Mouse (Mus musculus): ENCODE measurements around the gene Zfyve16. TPM values are rescaled to one million over a fixed set of nuclear protein-coding genes. Genes with fewer than 3 reads are reported as not detected.

Zfyve16 gene
- 9.8 and 12.5 TPM in 2 replicates for polyA plus RNA-seq (2016; fragmentation: Nextera tagmentation; extraction: Ambion mirVana)

DNA sequence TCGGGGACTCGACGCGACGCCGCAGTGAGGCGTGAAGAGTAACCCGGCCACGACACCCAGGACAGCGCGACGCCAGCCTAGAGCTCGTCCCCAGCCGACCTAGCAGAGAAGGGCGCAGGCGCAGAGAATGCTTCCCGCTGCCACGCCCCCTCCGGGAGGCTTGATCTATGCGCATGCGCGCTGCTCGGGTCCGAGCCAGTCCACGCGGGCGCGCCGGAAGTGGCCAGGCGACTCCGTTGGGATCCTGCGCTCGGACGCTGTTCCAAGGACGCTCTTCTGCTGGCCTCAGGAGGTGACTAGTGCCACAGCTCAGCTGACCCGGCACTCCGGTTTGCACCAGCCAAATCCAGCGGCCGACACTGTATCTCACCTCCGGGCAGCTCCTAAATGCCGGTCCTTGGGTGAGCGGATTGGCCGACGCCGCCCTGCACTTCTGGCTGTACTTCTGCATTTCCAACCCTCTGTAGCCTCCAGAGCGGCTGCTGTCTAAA, at the start of gene Zfyve16:
Zfyve16 (minus strand) TSS at position 148 of the 491 bp plus-strand sequence.
- peak; percentile 99 for DNase-seq (ENCODE audit: low spot score)
- WGBS: under 1% methylated on average over 46 of the region's 46 CpGs
- H3K36me3 ChIP-seq: no peaks in the 10 kb centered on the region
- H3K4me1 ChIP-seq: peaks cover 7% of the 10 kb centered on the region
- H3K9me3 ChIP-seq (replicated peaks): no peaks in the 10 kb centered on the region
- peak within 1 kb of the TSS; percentile 77 for H3K4me3 ChIP-seq
- peak within 1 kb of the TSS; percentile 95 for H3K27ac ChIP-seq
- no peaks in the 10 kb centered on the region for H3K27me3 ChIP-seq (ENCODE audit: low read depth, poor library complexity, severe bottlenecking)

DNA sequence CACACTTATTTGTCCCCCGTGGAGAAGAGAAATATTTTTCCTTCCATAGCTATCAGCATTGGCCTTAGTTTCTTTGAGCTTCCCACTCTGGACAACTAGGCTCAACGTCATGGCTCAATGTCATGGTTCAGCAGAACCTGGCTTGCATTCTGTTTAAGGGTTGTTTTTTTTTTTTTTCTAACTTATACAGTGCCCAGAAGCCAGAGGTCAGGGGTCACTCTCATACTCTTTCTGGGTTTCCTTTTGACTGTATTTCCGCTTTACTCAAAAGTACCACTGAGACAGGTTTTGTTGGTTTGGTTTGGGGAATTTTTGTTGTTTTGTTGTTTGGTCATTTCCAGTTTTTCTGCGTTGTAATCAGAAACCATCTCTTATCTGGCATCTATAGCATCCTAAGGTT, 47.5 kb upstream of the Zfyve16 start:
- 84% methylated on average over 4 of the region's 4 CpGs for WGBS
- H3K27ac ChIP-seq: no peak overlapping the region
- no peaks in the 10 kb centered on the region for H3K9me3 ChIP-seq (replicated peaks)
- no peaks in the 10 kb centered on the region for H3K36me3 ChIP-seq
- no peaks in the 10 kb centered on the region for H3K27me3 ChIP-seq (ENCODE audit: low read depth, poor library complexity, severe bottlenecking)
- no peaks in the 10 kb centered on the region for H3K4me1 ChIP-seq
- DNase-seq (ENCODE audit: low spot score): no peak
- H3K4me3 ChIP-seq: no peak overlapping the region

DNA sequence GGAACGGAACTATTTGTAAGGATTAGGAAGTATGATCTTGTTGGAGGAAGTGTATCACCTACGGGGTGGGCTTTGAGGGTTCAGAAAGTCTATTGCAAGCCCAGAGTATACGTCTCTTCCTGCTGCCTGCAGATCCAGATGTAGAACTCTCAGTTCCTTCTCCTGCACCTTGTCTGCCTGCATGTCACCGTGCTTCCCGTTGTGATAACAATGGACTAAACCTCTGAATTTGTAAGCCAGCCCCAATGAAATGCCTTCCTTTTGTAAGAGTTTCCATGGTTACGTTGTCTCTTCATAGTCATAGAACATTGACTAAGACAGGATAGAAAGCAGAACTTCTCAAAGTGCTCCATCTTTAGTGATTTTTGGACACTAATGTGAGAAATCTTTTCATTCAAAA, 46.0 kb upstream of the Zfyve16 start:
- no peak for DNase-seq (ENCODE audit: low spot score)
- H3K27ac ChIP-seq: no peak overlapping the region
- WGBS: 86% methylated on average over 6 of the region's 6 CpGs
- H3K27me3 ChIP-seq (ENCODE audit: low read depth, poor library complexity, severe bottlenecking): 0 out of 2 replicates have a peak, but pooled peaks cover 5% of the 10 kb centered on the region
- H3K4me1 ChIP-seq: no peaks in the 10 kb centered on the region
- no peaks in the 10 kb centered on the region for H3K36me3 ChIP-seq
- no peaks in the 10 kb centered on the region for H3K9me3 ChIP-seq (replicated peaks)
- H3K4me3 ChIP-seq: no peak overlapping the region

DNA sequence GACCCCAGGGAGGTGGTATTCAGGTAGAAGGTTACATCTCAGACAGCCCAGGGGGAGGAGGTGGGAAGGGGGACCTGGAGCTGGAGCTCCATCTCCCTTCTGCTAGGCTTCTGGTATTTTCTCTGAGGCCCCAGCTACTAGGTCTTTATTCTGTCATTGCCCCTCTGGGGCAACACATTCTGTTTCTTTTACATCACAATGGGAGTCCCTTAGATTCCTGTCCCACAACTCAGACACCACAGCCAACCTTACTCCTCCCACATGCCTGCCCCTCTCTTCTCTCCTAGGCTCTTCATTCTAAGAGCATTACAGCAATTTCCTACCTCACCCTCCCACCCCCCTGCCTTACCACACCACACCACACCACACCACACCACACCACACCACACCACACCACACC, 45.4 kb upstream of the Zfyve16 start, which contains the start of gene Spz1:
Spz1 (minus strand) TSS at position 101 of the 400 bp plus-strand sequence.
- Histone ChIP-seq H3K36me3 (no peaks in the 10 kb centered on the region), H3K27me3 (ENCODE audit: low read depth, poor library complexity, severe bottlenecking) (peaks cover 10% of the 10 kb centered on the region; the same call in 1 of the 2 replicates)
- no peak for DNase-seq (ENCODE audit: low spot score)

DNA sequence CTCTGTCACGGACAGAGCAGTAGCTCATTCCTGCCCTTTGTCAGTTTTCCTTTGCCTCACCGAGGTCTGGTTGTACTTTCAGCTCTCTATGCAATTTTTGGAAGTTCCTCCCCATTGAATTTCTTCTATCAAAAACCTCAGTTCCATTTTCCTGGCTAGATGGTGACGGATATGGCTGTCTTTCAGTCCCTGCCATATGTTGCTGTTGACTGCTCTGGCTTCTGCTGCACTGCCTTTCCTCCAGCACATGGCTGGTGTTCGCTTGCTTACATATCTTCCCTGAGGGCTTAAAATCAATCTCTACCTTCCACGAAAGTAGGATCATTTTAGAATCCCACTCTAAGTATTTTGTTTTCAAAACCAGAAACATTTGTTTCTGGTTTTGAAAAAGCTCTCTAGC, 28.8 kb upstream of the Zfyve16 start:
- H3K27me3 ChIP-seq (ENCODE audit: low read depth, poor library complexity, severe bottlenecking): peaks cover 23% of the 10 kb centered on the region
- H3K4me1 ChIP-seq: peaks cover 19% of the 10 kb centered on the region
- H3K27ac ChIP-seq: no peak overlapping the region
- no peaks in the 10 kb centered on the region for H3K9me3 ChIP-seq (replicated peaks)
- H3K4me3 ChIP-seq: no peak overlapping the region
- no peaks in the 10 kb centered on the region for H3K36me3 ChIP-seq
- WGBS: 83% methylated on average over 5 of the region's 5 CpGs
- DNase-seq (ENCODE audit: low spot score): no peak

More for the DNA sequence above, 45.4 kb upstream of the Zfyve16 start, which contains the start of gene Spz1:
- Histone ChIP-seq H3K4me3 (no peak within 1 kb of the TSS), H3K27ac (no peak within 1 kb of the TSS), H3K4me1 (no peaks in the 10 kb centered on the region), H3K9me3 (replicated peaks) (no peaks in the 10 kb centered on the region)

DNA sequence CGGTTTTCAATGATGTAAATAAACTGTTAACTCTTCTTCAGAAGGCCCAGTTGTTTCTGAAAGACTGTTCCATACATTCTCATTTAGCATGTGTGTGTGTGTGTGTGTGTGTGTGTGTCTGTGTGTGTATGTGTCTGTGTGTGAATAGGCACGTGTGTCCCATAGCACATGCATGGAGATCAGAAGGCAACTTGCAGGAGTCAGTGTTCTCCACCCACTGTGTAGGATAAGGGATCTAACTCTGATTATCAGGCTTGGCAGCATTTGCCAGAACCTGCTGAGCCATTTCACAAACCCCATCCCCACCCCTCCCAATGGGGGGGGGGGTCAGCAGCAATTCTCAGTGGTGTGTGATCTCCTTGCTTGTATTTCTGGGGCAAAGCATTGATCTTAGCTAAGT, 26.6 kb upstream of the Zfyve16 start:
- Histone ChIP-seq H3K4me3 (no peak overlapping the region), H3K36me3 (no peaks in the 10 kb centered on the region), H3K9me3 (replicated peaks) (no peaks in the 10 kb centered on the region), H3K27me3 (ENCODE audit: low read depth, poor library complexity, severe bottlenecking) (peaks cover 5% of the 10 kb centered on the region; the same call in 1 of the 2 replicates), H3K27ac (peak overlapping the region; percentile 46; the same call in 1 of the 2 replicates), H3K4me1 (peaks cover 19% of the 10 kb centered on the region)
- no peak for DNase-seq (ENCODE audit: low spot score)
- 57% methylated on average over 2 of the region's 2 CpGs for WGBS

DNA sequence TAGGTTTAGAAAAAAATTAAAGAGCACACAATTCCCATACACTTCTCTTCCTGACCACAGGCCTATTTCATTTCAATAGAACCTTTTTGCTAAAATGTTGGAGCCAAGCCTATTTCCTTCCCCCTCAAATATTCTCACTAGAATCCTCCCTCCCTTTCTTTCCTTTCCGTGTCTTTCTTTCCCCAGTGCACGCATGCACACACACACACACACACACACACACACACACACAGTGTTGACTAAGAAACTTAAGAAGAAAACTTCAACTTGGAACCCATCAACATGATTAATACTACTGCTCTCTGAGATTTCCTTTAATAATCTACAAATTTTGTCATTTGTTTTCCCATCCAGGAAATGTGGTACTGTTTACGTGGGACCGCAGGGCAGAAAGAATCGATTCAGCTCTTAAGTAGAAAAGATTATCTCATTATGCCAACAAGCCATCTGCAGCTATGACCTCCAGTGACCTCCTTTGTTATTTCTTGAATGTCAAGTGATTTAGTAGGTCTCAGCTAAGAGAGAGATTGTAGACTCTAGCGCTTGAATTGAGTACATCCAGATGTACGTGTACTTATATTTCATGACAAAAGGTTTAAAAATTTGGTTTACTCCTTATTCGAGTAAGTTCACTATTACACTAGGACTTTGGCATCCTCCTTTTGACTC, 25.9 kb upstream of the Zfyve16 start:
- DNase-seq (ENCODE audit: low spot score): no peak
- H3K36me3 ChIP-seq: peaks cover 4% of the 10 kb centered on the region; the same call in 1 of the 2 replicates
- H3K27ac ChIP-seq: no peak overlapping the region
- 25% methylated on average over 8 of the region's 8 CpGs for WGBS
- peaks cover 1% of the 10 kb centered on the region; the same call in 1 of the 2 replicates for H3K9me3 ChIP-seq (replicated peaks)
- no peak overlapping the region for H3K4me3 ChIP-seq
- H3K4me1 ChIP-seq: peaks cover 19% of the 10 kb centered on the region
- peaks cover 5% of the 10 kb centered on the region; the same call in 1 of the 2 replicates for H3K27me3 ChIP-seq (ENCODE audit: low read depth, poor library complexity, severe bottlenecking)

DNA sequence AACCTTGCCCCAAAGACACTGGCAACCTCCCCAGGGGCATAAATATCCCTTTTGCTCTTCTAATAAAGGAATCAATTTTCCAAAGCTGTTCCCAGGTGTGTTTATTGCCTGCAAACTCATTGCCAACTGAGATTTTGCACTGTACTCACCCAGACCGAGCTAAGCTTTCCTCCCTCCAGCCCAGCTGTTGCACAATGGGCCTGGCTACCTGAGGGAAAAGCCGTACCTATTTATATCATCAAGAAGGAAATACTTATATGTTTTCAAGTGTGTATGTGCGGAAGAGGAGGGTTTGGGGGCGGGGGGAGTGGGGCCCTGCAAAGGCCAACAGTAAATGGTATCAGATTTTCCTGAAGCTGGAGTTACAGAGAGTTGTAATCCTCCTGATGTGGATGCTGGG, 16.4 kb upstream of the Zfyve16 start:
- Histone ChIP-seq H3K9me3 (replicated peaks) (peaks cover 15% of the 10 kb centered on the region), H3K27me3 (ENCODE audit: low read depth, poor library complexity, severe bottlenecking) (no peaks in the 10 kb centered on the region), H3K27ac (no peak overlapping the region), H3K4me3 (no peak overlapping the region), H3K36me3 (peaks cover 7% of the 10 kb centered on the region; the same call in 1 of the 2 replicates), H3K4me1 (no peaks in the 10 kb centered on the region)
- 88% methylated on average over 4 of the region's 4 CpGs for WGBS
- DNase-seq (ENCODE audit: low spot score): peak; percentile 17

DNA sequence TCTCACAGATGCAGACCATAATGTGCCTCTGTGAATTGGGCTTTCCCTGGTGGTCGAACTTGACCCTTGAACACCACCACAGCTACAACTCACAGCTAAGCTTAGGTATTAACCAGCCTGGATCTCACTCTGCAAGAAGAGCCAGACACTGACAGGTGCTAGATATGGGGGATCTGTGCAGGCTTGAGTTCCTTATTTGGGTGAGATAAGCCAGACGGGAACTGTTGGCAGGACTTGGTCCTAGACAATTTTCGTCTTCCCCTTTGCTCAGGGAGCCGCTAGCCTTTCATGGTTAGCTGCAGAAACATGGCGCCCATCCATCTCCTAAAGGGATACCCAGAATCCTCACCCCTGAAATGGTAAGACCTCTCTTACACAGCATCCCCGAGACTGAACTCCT, 10.3 kb upstream of the Zfyve16 start:
- no peaks in the 10 kb centered on the region for H3K36me3 ChIP-seq
- no peak for DNase-seq (ENCODE audit: low spot score)
- H3K27ac ChIP-seq: no peak overlapping the region
- peaks cover 7% of the 10 kb centered on the region; the same call in 1 of the 2 replicates for H3K4me1 ChIP-seq
- no peaks in the 10 kb centered on the region for H3K9me3 ChIP-seq (replicated peaks)
- H3K4me3 ChIP-seq: no peak overlapping the region
- 85% methylated on average over 6 of the region's 6 CpGs for WGBS
- H3K27me3 ChIP-seq (ENCODE audit: low read depth, poor library complexity, severe bottlenecking): no peaks in the 10 kb centered on the region

DNA sequence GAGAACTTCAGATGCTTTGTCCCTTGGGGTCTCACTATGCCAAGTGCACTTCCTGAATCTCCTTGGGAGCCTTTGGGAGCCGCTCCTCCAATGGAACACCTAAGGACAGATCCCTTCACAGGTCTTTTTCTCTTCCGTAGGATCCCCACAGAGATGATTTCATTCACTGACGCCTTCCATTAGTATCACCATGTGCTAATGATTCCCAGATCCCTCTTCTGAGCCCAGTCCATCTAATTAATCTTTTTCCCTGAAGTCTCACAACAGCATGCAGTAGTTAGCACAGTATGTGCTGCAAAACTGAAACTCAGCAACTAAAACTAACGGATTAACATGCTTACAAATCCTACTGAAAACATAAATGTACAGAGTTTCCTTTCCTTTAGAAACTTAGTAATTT, 8.5 kb upstream of the Zfyve16 start:
- Histone ChIP-seq H3K27me3 (ENCODE audit: low read depth, poor library complexity, severe bottlenecking) (no peaks in the 10 kb centered on the region), H3K9me3 (replicated peaks) (no peaks in the 10 kb centered on the region), H3K27ac (no peak overlapping the region), H3K36me3 (no peaks in the 10 kb centered on the region), H3K4me1 (peaks cover 7% of the 10 kb centered on the region; the same call in 1 of the 2 replicates), H3K4me3 (no peak overlapping the region)
- no peak for DNase-seq (ENCODE audit: low spot score)
- 51% methylated on average over 4 of the region's 4 CpGs for WGBS

DNA sequence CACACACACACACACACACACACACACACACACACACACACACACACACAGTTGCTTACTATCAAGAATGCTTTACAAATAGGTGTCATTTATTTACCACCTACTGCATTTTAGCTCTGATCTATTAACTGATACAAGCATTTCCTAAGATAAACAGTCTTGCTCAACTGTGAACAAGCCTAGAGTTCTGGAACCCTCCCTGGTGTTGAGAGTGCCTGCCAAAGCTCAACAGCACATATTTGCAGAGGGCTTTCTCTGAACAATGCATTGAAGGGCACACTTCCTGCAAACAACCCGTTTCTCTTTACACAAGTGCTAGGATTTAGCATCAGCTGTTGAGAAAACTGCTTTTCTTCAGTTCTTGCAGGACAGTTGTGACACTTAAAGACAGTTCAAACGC, 3.1 kb upstream of the Zfyve16 start:
- H3K36me3 ChIP-seq: no peaks in the 10 kb centered on the region
- H3K27me3 ChIP-seq (ENCODE audit: low read depth, poor library complexity, severe bottlenecking): no peaks in the 10 kb centered on the region
- peaks cover 8% of the 10 kb centered on the region for H3K4me1 ChIP-seq
- H3K27ac ChIP-seq: no peak overlapping the region
- 54% methylated on average over 2 of the region's 2 CpGs for WGBS
- H3K9me3 ChIP-seq (replicated peaks): no peaks in the 10 kb centered on the region
- DNase-seq (ENCODE audit: low spot score): no peak
- no peak overlapping the region for H3K4me3 ChIP-seq

DNA sequence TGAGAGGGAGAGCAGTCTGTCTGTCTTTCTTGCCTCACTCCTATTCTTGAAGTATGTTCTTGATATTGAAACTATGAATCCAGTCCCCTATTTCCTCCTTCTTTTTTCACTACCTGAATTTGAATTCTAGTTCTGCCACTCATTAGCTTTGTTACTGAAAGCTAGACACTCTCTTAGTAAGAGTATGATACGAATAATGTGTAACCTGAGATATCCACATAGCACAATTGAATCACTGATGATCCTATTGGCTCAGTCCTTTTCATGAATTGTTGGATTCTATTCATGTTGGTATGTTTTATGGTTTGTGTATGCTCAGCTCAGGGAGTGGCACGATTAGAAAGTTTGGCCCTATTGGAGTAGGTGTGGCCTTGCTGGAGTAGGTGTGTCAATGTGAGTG, 1.5 kb upstream of the Zfyve16 start:
- no peak for DNase-seq (ENCODE audit: low spot score)
- H3K4me1 ChIP-seq: peaks cover 7% of the 10 kb centered on the region
- no peak overlapping the region for H3K4me3 ChIP-seq
- 84% methylated on average over 2 of the region's 2 CpGs for WGBS
- no peaks in the 10 kb centered on the region for H3K36me3 ChIP-seq
- no peaks in the 10 kb centered on the region for H3K9me3 ChIP-seq (replicated peaks)
- no peak overlapping the region for H3K27ac ChIP-seq
- no peaks in the 10 kb centered on the region for H3K27me3 ChIP-seq (ENCODE audit: low read depth, poor library complexity, severe bottlenecking)

DNA sequence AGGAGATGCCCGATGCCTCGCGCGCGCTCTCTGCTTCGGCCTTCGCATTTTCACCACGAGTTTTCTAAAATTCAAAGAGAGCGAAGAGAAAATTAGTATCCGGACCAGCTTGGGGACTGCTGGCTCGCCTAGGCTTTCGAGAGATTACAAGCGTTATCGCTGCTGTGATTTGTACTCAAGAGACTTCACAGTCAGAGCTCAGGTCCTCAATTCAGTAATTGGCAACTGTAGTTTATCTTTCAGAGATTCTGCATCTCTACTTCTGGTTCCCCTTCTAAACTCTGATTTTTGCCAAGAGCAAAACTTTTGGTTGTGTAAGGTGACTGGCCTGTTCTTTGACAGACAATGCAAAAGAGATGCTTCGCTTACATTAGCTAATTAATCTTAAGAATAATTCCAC, 569 bp upstream of the Zfyve16 start:
- Histone ChIP-seq H3K9me3 (replicated peaks) (no peaks in the 10 kb centered on the region), H3K4me1 (peaks cover 7% of the 10 kb centered on the region), H3K4me3 (peak overlapping the region; percentile 77), H3K27me3 (ENCODE audit: low read depth, poor library complexity, severe bottlenecking) (no peaks in the 10 kb centered on the region), H3K36me3 (no peaks in the 10 kb centered on the region), H3K27ac (peak overlapping the region; percentile 95)
- DNase-seq (ENCODE audit: low spot score): no peak
- WGBS: 6% methylated on average over 15 of the region's 15 CpGs

Data from limb, embryonic 10.5 days (tissue).